Mouse (Mus musculus) intestine, embryonic 14.5 days (tissue): ENCODE data around the gene Txnip. TPM values are rescaled to one million over a fixed set of nuclear protein-coding genes. Genes with fewer than 3 reads are reported as not detected.

ENCODE experiments used
- ATAC-seq: fragments of 200-750 bp; cut with Nextera tagmentation; replicated peaks from 2 replicates; pipeline ENCODE4 v1.8.0; 2017; ENCODE audit warnings: low read depth, moderate number of reproducible peaks, moderate TSS enrichment, moderate library complexity; ENCODE audit not compliant: low FRiP score, low TSS enrichment
- DNase-seq: peaks from one replicate; pipeline ENCODE4 v3.0.0-alpha.2; 2018; ENCODE audit warnings: low spot score
- H3K27ac ChIP-seq: fragments of 300-500 bp; sonication (generic); 2 replicates; pipeline ENCODE4 v1.5.1; 2014; ENCODE audit warnings: low read depth, mild to moderate bottlenecking, control low read depth
- H3K27me3 ChIP-seq: fragments of 300-500 bp; sonication (generic); replicated peaks from 2 replicates; pipeline ENCODE4 v1.6.1; 2014; ENCODE audit warnings: low read length, control low read depth; ENCODE audit not compliant: control insufficient read depth, insufficient read depth
- H3K36me3 ChIP-seq: fragments of 300-500 bp; sonication (generic); 2 replicates; pipeline ENCODE4 v1.6.1; 2014; ENCODE audit warnings: low read length, control low read depth; ENCODE audit not compliant: control insufficient read depth, insufficient read depth
- H3K4me1 ChIP-seq: fragments of 300-500 bp; sonication (generic); replicated peaks from 2 replicates; pipeline ENCODE4 v1.6.1; 2014; ENCODE audit warnings: low read length, control low read depth, mixed read lengths; ENCODE audit not compliant: control insufficient read depth, insufficient read depth
- H3K4me2 ChIP-seq: fragments of 300-500 bp; sonication (generic); 2 replicates; pipeline ENCODE4 v1.6.1; 2014; ENCODE audit warnings: low read length
- H3K4me3 ChIP-seq: fragments of 300-500 bp; sonication (generic); 2 replicates; pipeline ENCODE4 v1.5.1; 2014; ENCODE audit warnings: low read depth, low read length, control low read depth, mixed read lengths
- H3K9ac ChIP-seq: fragments of 300-500 bp; sonication (generic); 2 replicates; pipeline ENCODE4 v1.6.1; 2014; ENCODE audit warnings: mild to moderate bottlenecking, low read length
- H3K9me3 ChIP-seq: fragments of 300-500 bp; sonication (generic); 2 replicates; pipeline ENCODE4 v1.6.1; 2016; ENCODE audit warnings: low read length, control low read depth; ENCODE audit not compliant: control insufficient read depth
- WGBS: fragments of 180-500 bp; shearing (Covaris S2); extraction: QIAGEN DNeasy Blood & Tissue Kit; methylation state at CpG from one replicate; pipeline ENCODE4 v1.1.7; 2014; 5-methylcytosine and 5-hydroxymethylcytosine counted together
- polyA plus RNA-seq: library from polyadenylated mRNA; unstranded; fragments of >200 nt; fragmentation: Nextera tagmentation; extraction: Ambion mirVana; gene quantifications from 2 replicates; pipeline ENCODE4 v1.2.1, GENCODE M21; 2014

Txnip gene
- polyA plus RNA-seq, 1 experiment from 2014 or later, result 154 TPM

GRCm38 (mm10) chr3:96576005-96576658 is 18.4 kb downstream of the Txnip start:
- WGBS, result 33% methylated on average over 14 of the region's 14 CpGs
- Histone ChIP-seq H3K4me2 (peak overlapping the region; percentile 58), H3K9me3 (no peaks in the 10 kb centered on the region), H3K27ac (peak overlapping the region; percentile 97), H3K4me3 (peak overlapping the region; percentile 26), H3K27me3 (no peaks in the 10 kb centered on the region), H3K9ac (peak overlapping the region; percentile 40), H3K4me1 (peaks cover 32% of the 10 kb centered on the region), H3K36me3 (no peaks in the 10 kb centered on the region)
- ATAC-seq, result peak; percentile 25
- DNase-seq, result no peak

- peak; percentile 93 for ATAC-seq
These were observed 19.2 kb downstream of the Txnip start, which contains the start of gene Gm16253 for GRCm38 (mm10) chr3:96576690-96577541. Gene Gm16253 (plus strand): TSS chr3:96576984.

GRCm38 (mm10) chr3:96577566-96577965 is 19.8 kb downstream of the Txnip start:
- DNase-seq (no peak), ATAC-seq (no peak)
- H3K36me3 ChIP-seq, result no peaks in the 10 kb centered on the region
- no peaks in the 10 kb centered on the region for H3K27me3 ChIP-seq
- H3K4me1 ChIP-seq, result peaks cover 29% of the 10 kb centered on the region
- H3K27ac ChIP-seq, result peak overlapping the region; percentile 97
- H3K4me2 ChIP-seq, result no peak overlapping the region
- no peak overlapping the region for H3K9ac ChIP-seq
- 64% methylated on average over 4 of the region's 4 CpGs for whole genome bisulfite sequencing
- no peaks in the 10 kb centered on the region for H3K9me3 ChIP-seq
- H3K4me3 ChIP-seq, result no peak overlapping the region

More at GRCm38 (mm10) chr3:96576690-96577541, 19.2 kb downstream of the Txnip start, which contains the start of gene Gm16253:
- Histone ChIP-seq H3K36me3 (no peaks in the 10 kb centered on the region), H3K4me2 (peak within 1 kb of the TSS; percentile 58), H3K4me1 (peaks cover 29% of the 10 kb centered on the region), H3K4me3 (peak within 1 kb of the TSS; percentile 26), H3K27ac (peak within 1 kb of the TSS; percentile 97), H3K9ac (peak within 1 kb of the TSS; percentile 40), H3K27me3 (no peaks in the 10 kb centered on the region), H3K9me3 (no peaks in the 10 kb centered on the region)
- DNase-seq, result peak; percentile 94
- 11% methylated on average over 17 of the region's 17 CpGs for WGBS

GRCm38 (mm10) chr3:96578561-96579238 is 20.9 kb downstream of the Txnip start:
- 78% methylated on average over 12 of the region's 12 CpGs for WGBS
- DNase-seq, result no peak

GRCm38 (mm10) chr3:96579239-96579750 is 21.5 kb downstream of the Txnip start:
- WGBS, result 80% methylated on average over 4 of the region's 4 CpGs
- Histone ChIP-seq H3K9ac (no peak overlapping the region), H3K4me1 (peaks cover 29% of the 10 kb centered on the region), H3K27ac (no peak overlapping the region), H3K4me2 (no peak overlapping the region), H3K4me3 (no peak overlapping the region), H3K9me3 (no peaks in the 10 kb centered on the region), H3K36me3 (no peaks in the 10 kb centered on the region), H3K27me3 (no peaks in the 10 kb centered on the region)
- ATAC-seq (no peak), DNase-seq (no peak)

More at GRCm38 (mm10) chr3:96578561-96579238, 20.9 kb downstream of the Txnip start:
- no peak overlapping the region for H3K9ac ChIP-seq
- H3K9me3 ChIP-seq, result no peaks in the 10 kb centered on the region
- H3K27me3 ChIP-seq, result no peaks in the 10 kb centered on the region
- ATAC-seq, result no peak
- peaks cover 29% of the 10 kb centered on the region for H3K4me1 ChIP-seq
- no peak overlapping the region for H3K4me2 ChIP-seq
- no peak overlapping the region for H3K4me3 ChIP-seq
- H3K36me3 ChIP-seq, result no peaks in the 10 kb centered on the region
- H3K27ac ChIP-seq, result no peak overlapping the region

- DNase-seq (peak; percentile 95), ATAC-seq (peak; percentile 65)
- H3K9ac ChIP-seq, result no peak overlapping the region
- H3K9me3 ChIP-seq, result no peaks in the 10 kb centered on the region
- peaks cover 29% of the 10 kb centered on the region for H3K4me1 ChIP-seq
- peak overlapping the region; percentile 26 for H3K4me2 ChIP-seq
- H3K4me3 ChIP-seq, result 0 out of 2 replicates have a peak overlapping the region, but pooled peaks have one; percentile 2
- no peaks in the 10 kb centered on the region for H3K27me3 ChIP-seq
- H3K27ac ChIP-seq, result no peak overlapping the region
- no peaks in the 10 kb centered on the region for H3K36me3 ChIP-seq
- 13% methylated on average over 16 of the region's 16 CpGs for WGBS
These were observed 22.2 kb downstream of the Txnip start for GRCm38 (mm10) chr3:96579885-96580454.

- H3K4me1 ChIP-seq, result peaks cover 24% of the 10 kb centered on the region
- no peak overlapping the region for H3K4me2 ChIP-seq
- no peaks in the 10 kb centered on the region for H3K27me3 ChIP-seq
- 55% methylated on average over 6 of the region's 6 CpGs for WGBS
- no peak overlapping the region for H3K4me3 ChIP-seq
- no peak overlapping the region for H3K27ac ChIP-seq
- no peak overlapping the region for H3K9ac ChIP-seq
- H3K36me3 ChIP-seq, result no peaks in the 10 kb centered on the region
- ATAC-seq (no peak), DNase-seq (no peak)
- H3K9me3 ChIP-seq, result no peaks in the 10 kb centered on the region
These were observed 23.4 kb downstream of the Txnip start for GRCm38 (mm10) chr3:96581141-96581540.
